Mouse (Mus musculus) kidney, postnatal 0 days (tissue): ENCODE results near the gene Dgcr2. TPM values are rescaled to one million over a fixed set of nuclear protein-coding genes. Genes with fewer than 3 reads are reported as not detected.
A peak's percentile ranks its signal among the peaks of the same experiment; 100 is the strongest.

ENCODE experiments used
- ATAC-seq: fragments of 200-750 bp; cut with Nextera tagmentation; replicated peaks from 2 replicates; pipeline ENCODE4 v1.8.0; 2017; ENCODE audit warnings: low read depth, moderate number of reproducible peaks, moderate TSS enrichment, moderate library complexity; ENCODE audit not compliant: low FRiP score
- DNase-seq: peaks from one replicate; pipeline ENCODE4 v3.0.0-alpha.2; 2016; ENCODE audit warnings: low spot score
- H3K27ac ChIP-seq: fragments of 300-500 bp; sonication (generic); 2 replicates; pipeline ENCODE4 v1.5.1; 2014; ENCODE audit warnings: mild to moderate bottlenecking
- H3K27me3 ChIP-seq: fragments of 300-500 bp; sonication (generic); 2 replicates; pipeline ENCODE4 v1.6.1; 2014; ENCODE audit warnings: low read length, mixed read lengths; ENCODE audit not compliant: insufficient read depth
- H3K36me3 ChIP-seq: fragments of 300-500 bp; sonication (generic); 2 replicates; pipeline ENCODE4 v1.6.1; 2014; ENCODE audit warnings: low read length, mixed read lengths; ENCODE audit not compliant: insufficient read depth
- H3K4me1 ChIP-seq: fragments of 300-500 bp; sonication (generic); replicated peaks from 2 replicates; pipeline ENCODE4 v1.6.1; 2014; ENCODE audit warnings: antibody characterized with exemption, low read length, mixed read lengths; ENCODE audit not compliant: insufficient read depth
- H3K4me2 ChIP-seq: fragments of 300-500 bp; sonication (generic); 2 replicates; pipeline ENCODE4 v1.6.1; 2014; ENCODE audit warnings: mild to moderate bottlenecking, low read length, moderate library complexity, mixed read lengths
- H3K4me3 ChIP-seq: fragments of 300-500 bp; sonication (generic); replicated peaks from 2 replicates; pipeline ENCODE4 v1.5.1; 2014; ENCODE audit warnings: low read depth, low read length
- H3K9ac ChIP-seq: fragments of 300-500 bp; sonication (generic); 2 replicates; pipeline ENCODE4 v1.6.1; 2014; ENCODE audit warnings: low read depth, low read length
- H3K9me3 ChIP-seq: fragments of 300-500 bp; sonication (generic); replicated peaks from 2 replicates; pipeline ENCODE4 v1.6.1; 2016; ENCODE audit warnings: low read length, inconsistent platforms, mixed read lengths
- CTCF ChIP-seq: IDR thresholded peaks from 2 replicates; pipeline ENCODE4 v1.5.1; 2016; ENCODE audit warnings: antibody characterized with exemption, low read depth, mild to moderate bottlenecking, moderate library complexity
- WGBS: fragments of 180-500 bp; shearing (Covaris S2); extraction: QIAGEN DNeasy Blood & Tissue Kit; methylation state at CpG from one replicate; pipeline ENCODE4 v1.1.7; 2014; 5-methylcytosine and 5-hydroxymethylcytosine counted together
- polyA plus RNA-seq: library from polyadenylated mRNA; unstranded; fragments of >200 nt; fragmentation: Nextera tagmentation; extraction: Ambion mirVana; gene quantifications from 2 replicates; pipeline ENCODE4 v1.2.1, GENCODE M21; 2015

Dgcr2 gene
- polyA plus RNA-seq, 1 experiment from 2014 or later: 57.8 TPM

DNA sequence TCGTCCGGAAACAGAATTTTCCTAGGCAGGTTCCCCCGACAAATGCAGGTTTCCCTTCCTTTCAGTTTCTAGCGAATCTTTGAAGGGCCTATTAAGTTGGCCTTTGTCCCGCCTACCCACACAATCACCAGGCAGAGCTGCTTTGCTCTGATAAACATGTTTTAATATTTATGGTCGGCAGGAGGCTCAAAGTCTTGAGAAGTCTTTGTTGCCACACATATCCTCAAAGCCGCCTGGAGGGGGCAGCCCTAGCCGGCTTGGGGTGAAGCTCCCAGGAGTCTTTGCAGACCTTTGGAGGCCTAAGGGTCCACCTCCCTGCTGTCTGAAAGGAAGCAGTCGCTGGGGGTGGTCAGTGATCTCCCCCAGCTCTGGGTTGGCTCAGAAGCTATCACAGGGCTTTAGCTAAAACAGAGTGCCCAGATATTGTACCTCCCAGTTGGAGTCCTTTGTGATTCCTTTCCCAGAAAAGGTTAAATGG, 30.3 kb upstream of the Dgcr2 start:
- peak; percentile 79 for TF ChIP-seq CTCF
- Histone ChIP-seq H3K4me2 (peak overlapping the region; percentile 98), H3K9ac (peak overlapping the region; percentile 85), H3K27me3 (no peaks in the 10 kb centered on the region), H3K27ac (peak overlapping the region; percentile 94), H3K9me3 (no peaks in the 10 kb centered on the region), H3K4me1 (no peaks in the 10 kb centered on the region), H3K4me3 (peak overlapping the region; percentile 78), H3K36me3 (0 out of 2 replicates have a peak, but pooled peaks cover 6% of the 10 kb centered on the region)
- peak; percentile 84 for ATAC-seq
- DNase-seq: peak; percentile 95
- 0% methylated on average over 9 of the region's 9 CpGs for WGBS

DNA sequence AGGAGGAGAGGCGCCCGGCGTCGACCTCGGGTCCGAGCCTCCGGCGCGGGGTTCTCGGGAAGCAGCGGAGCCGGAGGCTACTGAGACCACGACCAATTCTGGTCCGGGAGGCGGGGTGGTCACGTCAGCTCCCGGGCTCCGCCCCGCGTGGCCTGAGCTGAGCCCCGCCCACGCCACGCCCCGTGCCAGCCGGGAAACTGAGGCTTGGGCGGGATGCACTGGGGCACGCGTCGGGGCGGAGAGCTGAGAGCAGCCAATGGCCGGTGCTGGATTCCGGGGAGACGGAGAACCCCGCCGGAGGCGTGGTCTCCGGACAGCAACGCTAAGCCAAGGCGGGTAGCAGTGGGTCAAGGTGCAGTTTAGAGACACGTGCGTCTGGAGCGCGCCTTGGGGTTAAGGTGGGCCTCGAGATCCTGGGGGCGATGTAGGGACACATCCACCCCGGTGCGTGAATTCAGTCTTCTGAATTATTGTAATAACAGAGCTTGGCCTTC, 29.8 kb upstream of the Dgcr2 start, which contains the start of gene Slc25a1:
Gene Slc25a1 (minus strand): TSS at position 133 of the 494 bp plus-strand sequence.
- ATAC-seq (peak; percentile 69), DNase-seq (peak; percentile 65)
- H3K4me1 ChIP-seq: no peaks in the 10 kb centered on the region
- under 1% methylated on average over 47 of the region's 47 CpGs for WGBS
- peak within 1 kb of the TSS; percentile 78 for H3K4me3 ChIP-seq
- H3K27me3 ChIP-seq: no peaks in the 10 kb centered on the region
- H3K27ac ChIP-seq: peak within 1 kb of the TSS; percentile 94
- 0 out of 2 replicates have a peak, but pooled peaks cover 6% of the 10 kb centered on the region for H3K36me3 ChIP-seq
- peak within 1 kb of the TSS; percentile 98 for H3K4me2 ChIP-seq
- no peaks in the 10 kb centered on the region for H3K9me3 ChIP-seq
- H3K9ac ChIP-seq: peak within 1 kb of the TSS; percentile 85
- TF ChIP-seq CTCF: no peak

- H3K4me2 ChIP-seq: peak overlapping the region; percentile 98
- H3K36me3 ChIP-seq: 0 out of 2 replicates have a peak, but pooled peaks cover 6% of the 10 kb centered on the region
- peak overlapping the region; percentile 78 for H3K4me3 ChIP-seq
- peak overlapping the region; percentile 85 for H3K9ac ChIP-seq
- ATAC-seq (peak; percentile 31), DNase-seq (peak; percentile 28)
- H3K4me1 ChIP-seq: peaks cover 2% of the 10 kb centered on the region; the same call in 1 of the 2 replicates
- WGBS: under 1% methylated on average over 72 of the region's 72 CpGs
- TF ChIP-seq CTCF: no peak
- H3K27ac ChIP-seq: peak overlapping the region; percentile 94
- no peaks in the 10 kb centered on the region for H3K27me3 ChIP-seq
- H3K9me3 ChIP-seq: no peaks in the 10 kb centered on the region
These were observed 29.2 kb upstream of the Dgcr2 start for GRCm38 (mm10) chr16:17927351-17928082.

- Histone ChIP-seq H3K27ac (peak overlapping the region; percentile 81), H3K4me2 (peak overlapping the region; percentile 69), H3K27me3 (peaks cover 12% of the 10 kb centered on the region), H3K4me1 (peaks cover 16% of the 10 kb centered on the region; the same call in 1 of the 2 replicates), H3K9ac (peak overlapping the region; percentile 73), H3K36me3 (0 out of 2 replicates have a peak, but pooled peaks cover 6% of the 10 kb centered on the region), H3K9me3 (no peaks in the 10 kb centered on the region), H3K4me3 (peak overlapping the region; percentile 61)
- TF ChIP-seq CTCF: no peak
- ATAC-seq (no peak), DNase-seq (no peak)
- WGBS: under 1% methylated on average over 14 of the region's 14 CpGs
These were observed 23.8 kb upstream of the Dgcr2 start for GRCm38 (mm10) chr16:17922163-17922538.

- H3K27ac ChIP-seq: peak overlapping the region; percentile 81
- peaks cover 16% of the 10 kb centered on the region; the same call in 1 of the 2 replicates for H3K4me1 ChIP-seq
- no peaks in the 10 kb centered on the region for H3K9me3 ChIP-seq
- WGBS: 2% methylated on average over 47 of the region's 47 CpGs
- H3K9ac ChIP-seq: peak overlapping the region; percentile 73
- DNase-seq (peak; percentile 99), ATAC-seq (peak; percentile 98)
- peak; percentile 64 for TF ChIP-seq CTCF
- H3K4me2 ChIP-seq: peak overlapping the region; percentile 83
- H3K27me3 ChIP-seq: peaks cover 17% of the 10 kb centered on the region
- H3K36me3 ChIP-seq: 0 out of 2 replicates have a peak, but pooled peaks cover 6% of the 10 kb centered on the region
- H3K4me3 ChIP-seq: peak overlapping the region; percentile 61
These were observed 23.2 kb upstream of the Dgcr2 start for GRCm38 (mm10) chr16:17921325-17922162.
